Mouse (Mus musculus) CH12.LX (cell line): ENCODE results near the gene Nck2. TPM values are rescaled to one million over a fixed set of nuclear protein-coding genes. Genes with fewer than 3 reads are reported as not detected.

Experiments
- DNase-seq: peaks from one replicate; pipeline ENCODE4 v3.0.0-alpha.2; 2013; ENCODE audit errors: extremely low read depth
- H3K27ac ChIP-seq: 2 replicates; pipeline ENCODE4 v1.5.1; 2012; ENCODE audit warnings: low read depth, mild to moderate bottlenecking, control low read depth, moderate library complexity; ENCODE audit not compliant: insufficient read depth
- H3K27me3 ChIP-seq: replicated peaks from 2 replicates; pipeline ENCODE3; 2012; ENCODE audit warnings: inconsistent platforms
- H3K36me3 ChIP-seq, 2 experiments: replicated peaks in 1 of 2; 2 replicates each; pipeline versions ENCODE3 to v1.6.1; 2012; ENCODE audit warnings: inconsistent platforms in 1 of 2, low read length in 1 of 2, mild to moderate bottlenecking in 1 of 2, mixed read lengths in 1 of 2, moderate library complexity in 1 of 2; ENCODE audit not compliant: control insufficient read depth in 1 of 2, insufficient read depth in 1 of 2
- H3K4me1 ChIP-seq, 2 experiments: 2 replicates each; pipeline ENCODE4 v1.6.1; 2012; ENCODE audit warnings: inconsistent platforms in 1 of 2, moderate library complexity in 1 of 2; ENCODE audit not compliant: insufficient read depth in 2 of 2, control insufficient read depth in 1 of 2
- H3K4me2 ChIP-seq: 2 replicates; pipeline ENCODE4 v1.6.1; 2012; ENCODE audit warnings: low read depth, mild to moderate bottlenecking, control low read depth; ENCODE audit not compliant: poor library complexity, insufficient read depth, severe bottlenecking
- H3K4me3 ChIP-seq, 3 experiments: fragments of 150-350 bp in 1 of 3; sonication (generic) in 1 of 3; replicated peaks in 1 of 3; 2 replicates each; pipeline versions ENCODE3 to v1.5.1; 2011 to 2012; ENCODE audit warnings: low read depth in 2 of 3, low read length in 2 of 3, mild to moderate bottlenecking in 2 of 3, moderate library complexity in 2 of 3, control low read depth in 1 of 3, improper control_type of control experiment in 1 of 3, inconsistent platforms in 1 of 3, mixed read lengths in 1 of 3; ENCODE audit not compliant: poor library complexity in 1 of 3
- H3K79me2 ChIP-seq: replicated peaks from 2 replicates; pipeline ENCODE4 v1.6.1; 2012; ENCODE audit warnings: mild to moderate bottlenecking, moderate library complexity; ENCODE audit not compliant: control insufficient read depth, poor library complexity, insufficient read depth, severe bottlenecking; ENCODE audit errors: extremely low read depth
- H3K9ac ChIP-seq: 2 replicates; pipeline ENCODE4 v1.6.1; 2012; ENCODE audit warnings: low read depth, mild to moderate bottlenecking, control low read depth, moderate library complexity; ENCODE audit not compliant: insufficient read depth
- H3K9me3 ChIP-seq: replicated peaks from 2 replicates; pipeline ENCODE3; 2012; ENCODE audit warnings: low read length, inconsistent platforms, mixed read lengths
- CHD1 ChIP-seq: IDR thresholded peaks from 2 replicates; pipeline ENCODE4 v1.6.1; 2012; ENCODE audit warnings: low read depth, low read length, improper control_type of control experiment, inconsistent platforms
- CHD2 ChIP-seq: IDR thresholded peaks from 2 replicates; pipeline ENCODE4 v1.6.1; 2011; ENCODE audit warnings: low read length, improper control_type of control experiment
- E2F4 ChIP-seq: IDR thresholded peaks from 2 replicates; pipeline ENCODE4 v1.6.1; 2011; ENCODE audit warnings: low read depth, low read length, improper control_type of control experiment; ENCODE audit not compliant: insufficient replicate concordance
- EP300 ChIP-seq: IDR thresholded peaks from 2 replicates; pipeline ENCODE4 v1.6.1; 2011; ENCODE audit warnings: low read length, improper control_type of control experiment
- ETS1 ChIP-seq: conservative IDR thresholded peaks from 2 replicates; pipeline ENCODE4 v1.6.1; 2012; ENCODE audit warnings: low read depth, mild to moderate bottlenecking, inconsistent platforms, low read length, improper control_type of control experiment, moderate library complexity
- GABPA ChIP-seq: IDR thresholded peaks from 2 replicates; pipeline ENCODE4 v1.6.1; 2012; ENCODE audit warnings: low read depth, low read length, improper control_type of control experiment, inconsistent platforms; ENCODE audit not compliant: insufficient replicate concordance
- HCFC1 ChIP-seq: IDR thresholded peaks from 2 replicates; pipeline ENCODE4 v1.6.1; 2012; ENCODE audit warnings: low read depth, mild to moderate bottlenecking, inconsistent platforms, low read length, improper control_type of control experiment
- MAFK ChIP-seq: IDR thresholded peaks from 2 replicates; pipeline ENCODE4 v1.6.1; 2011; ENCODE audit warnings: low read length, improper control_type of control experiment; ENCODE audit not compliant: insufficient replicate concordance
- MAZ ChIP-seq: IDR thresholded peaks from 2 replicates; pipeline ENCODE4 v1.6.1; 2012; ENCODE audit warnings: low read depth, mild to moderate bottlenecking, inconsistent platforms, low read length, improper control_type of control experiment, moderate library complexity
- MXI1 ChIP-seq: IDR thresholded peaks from 2 replicates; pipeline ENCODE4 v1.6.1; 2011; ENCODE audit warnings: mild to moderate bottlenecking, low read depth, low read length, improper control_type of control experiment
- MYC ChIP-seq: IDR thresholded peaks from 2 replicates; pipeline ENCODE4 v1.6.1; 2011; ENCODE audit warnings: low read depth, mild to moderate bottlenecking, improper control_type of control experiment, low read length
- NRF1 ChIP-seq: IDR thresholded peaks from 2 replicates; pipeline ENCODE4 v1.6.1; 2014; ENCODE audit warnings: low read depth, mild to moderate bottlenecking, inconsistent platforms, low read length, improper control_type of control experiment, moderate library complexity
- PAX5 ChIP-seq: IDR thresholded peaks from 2 replicates; pipeline ENCODE4 v1.6.1; 2012; ENCODE audit warnings: low read length, inconsistent platforms, mixed read lengths
- SIN3A ChIP-seq: IDR thresholded peaks from 2 replicates; pipeline ENCODE4 v1.6.1; 2012; ENCODE audit warnings: low read length, improper control_type of control experiment, inconsistent platforms
- SMC3 ChIP-seq: IDR thresholded peaks from 2 replicates; pipeline ENCODE4 v1.6.1; 2011; ENCODE audit warnings: low read depth, low read length, improper control_type of control experiment
- TCF12 ChIP-seq: IDR thresholded peaks from 2 replicates; pipeline ENCODE4 v1.6.1; 2014; ENCODE audit warnings: low read depth, mild to moderate bottlenecking, inconsistent platforms, low read length, improper control_type of control experiment
- UBTF ChIP-seq: IDR thresholded peaks from 2 replicates; pipeline ENCODE4 v1.6.1; 2012; ENCODE audit warnings: low read depth, mild to moderate bottlenecking, inconsistent platforms, low read length, improper control_type of control experiment, moderate library complexity
- ZMIZ1 ChIP-seq: IDR thresholded peaks from 2 replicates; pipeline ENCODE4 v1.6.1; 2012; ENCODE audit warnings: low read depth, mild to moderate bottlenecking, inconsistent platforms, low read length, improper control_type of control experiment
- dilution Hi-C: fragments of 300-500 bp; cut with MboI; formaldehyde crosslinking; loops from 2 replicates; pipeline ENCODE4 v1.14.3; 2020; ENCODE audit warnings: low sequenced_read_pairs; ENCODE audit not compliant: extremely low pct_unique_long_range_greater_than_20kb, extremely low pct_ligation_motif_present
- in situ Hi-C: fragments of 300-500 bp; cut with MboI; formaldehyde crosslinking; loops from 3 replicates; pipeline ENCODE4 v1.14.3; 2019; ENCODE audit warnings: low sequenced_read_pairs, low pct_ligation_motif_present, low pct_unique_long_range_greater_than_20kb, mixed read lengths
- polyA plus RNA-seq: library from polyadenylated mRNA; unstranded; fragments of >175 nt; gene quantifications from 2 replicates; pipeline ENCODE4 v1.2.1, GENCODE M21; 2012; ENCODE audit warnings: low read depth; ENCODE audit not compliant: insufficient read length
- total RNA-seq, 2 experiments: library from RNA; depleted of rRNA; stranded (reverse); fragments of 300-350 nt in 1 of 2; fragments of >200 nt in 1 of 2; gene quantifications; 2 replicates each; pipeline ENCODE4 v1.2.3; 2012 to 2014

Nck2 gene
- total and polyA plus RNA-seq, 3 experiments = 4.4 to 7.6 (median 4.6) TPM

DNA sequence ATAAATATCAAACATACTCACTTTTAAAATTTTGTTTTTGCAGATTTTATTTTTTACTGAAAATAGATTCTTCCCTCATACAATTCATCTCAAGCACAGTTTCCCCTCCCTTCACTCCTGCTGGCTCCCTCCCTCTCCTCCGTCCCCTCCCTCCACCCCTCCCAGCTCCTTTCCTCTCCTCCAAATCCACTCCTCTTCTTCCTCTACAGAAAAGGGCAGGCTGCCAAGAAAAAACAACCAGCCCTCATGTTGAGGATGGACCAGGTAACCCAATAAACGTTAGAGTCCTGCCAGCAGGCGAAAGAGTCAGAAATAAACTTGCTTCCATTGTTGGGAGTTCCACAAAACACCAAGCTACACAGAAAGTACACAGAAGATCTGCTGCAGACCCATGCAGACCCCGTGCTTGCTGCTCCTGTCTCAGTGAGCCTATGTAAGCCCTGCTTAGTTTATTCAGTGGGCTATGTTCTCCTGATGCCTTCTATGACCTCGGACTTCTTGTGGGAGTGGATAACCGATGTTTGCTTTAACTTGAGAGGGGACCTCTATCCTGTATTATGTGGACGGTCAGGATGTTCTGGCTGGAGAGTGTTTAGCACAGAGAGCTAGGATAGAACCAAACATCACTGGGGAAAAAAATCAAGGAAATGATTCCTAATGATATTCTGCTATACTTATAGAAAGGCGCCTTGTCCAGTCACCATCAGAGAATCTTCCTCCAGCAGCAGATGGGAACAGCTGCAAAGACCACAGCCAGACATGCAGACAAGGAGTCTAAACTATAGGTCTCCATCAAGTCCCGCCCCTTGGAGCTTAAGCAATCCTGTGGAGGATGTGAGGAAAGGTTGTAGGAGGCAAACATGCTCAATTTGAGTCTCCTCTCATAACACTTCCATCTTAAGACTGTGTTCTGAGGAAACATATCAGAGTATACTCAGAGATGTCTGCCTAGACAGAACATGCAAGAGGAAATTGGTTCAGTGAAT is 39.4 kb upstream of the Nck2 start:
- no peak overlapping the region for H3K4me3 ChIP-seq
- in situ Hi-C loops = no loop called here
- no peaks in the 10 kb centered on the region for H3K79me2 ChIP-seq
- no peak overlapping the region for H3K4me2 ChIP-seq
- dilution Hi-C loops = no loop called here
- H3K36me3 ChIP-seq = no peaks in the 10 kb centered on the region
- no peaks in the 10 kb centered on the region for H3K9me3 ChIP-seq
- H3K4me1 ChIP-seq = 0 out of 4 replicates have a peak, but pooled peaks cover 0 to 3% of the 10 kb centered on the region in 2 experiments
- TF ChIP-seq MAFK = no peak
- no peak for TF ChIP-seq MAZ
- no peak for TF ChIP-seq GABPA
- TF ChIP-seq SMC3 = no peak
- H3K27me3 ChIP-seq = no peaks in the 10 kb centered on the region
- no peak for DNase-seq
- H3K9ac ChIP-seq = no peak overlapping the region
- H3K27ac ChIP-seq = no peak overlapping the region

DNA sequence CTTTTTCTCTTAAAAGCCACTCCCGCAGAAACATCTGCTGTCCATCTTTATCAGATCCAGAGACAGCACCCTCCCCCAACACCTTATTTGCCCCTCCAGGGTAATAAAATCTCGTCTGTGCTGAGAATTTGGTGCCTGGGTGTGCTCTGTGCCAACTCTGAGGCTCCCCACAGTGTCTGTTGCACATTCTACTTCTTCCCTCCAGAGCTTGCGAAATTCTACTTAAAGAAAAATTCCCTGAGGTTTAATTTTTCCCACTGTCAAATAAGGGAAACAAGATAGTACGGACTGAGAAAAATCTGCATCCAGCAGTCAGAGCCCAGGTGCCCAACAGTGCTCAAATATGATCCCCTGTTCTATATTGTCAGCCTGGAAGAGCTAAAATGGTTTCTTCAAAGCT is 35.4 kb upstream of the Nck2 start:
- in situ Hi-C loops = no loop called here
- H3K36me3 ChIP-seq = no peaks in the 10 kb centered on the region
- no peaks in the 10 kb centered on the region for H3K9me3 ChIP-seq
- TF ChIP-seq MXI1 (no peak), ZMIZ1 (no peak), CHD2 (no peak), E2F4 (no peak), SIN3A (no peak), CHD1 (no peak), PAX5 (no peak), HCFC1 (no peak), ETS1 (no peak), NRF1 (no peak), EP300 (no peak), MYC (no peak), TCF12 (no peak), GABPA (no peak), UBTF (no peak)
- no peak overlapping the region for H3K4me3 ChIP-seq
- no peak for DNase-seq
- H3K4me1 ChIP-seq = peaks cover 0 to 13% of the 10 kb centered on the region in 2 experiments; a peak in 1 of 4 replicates
- no peaks in the 10 kb centered on the region for H3K27me3 ChIP-seq
- no peak overlapping the region for H3K9ac ChIP-seq
- no peaks in the 10 kb centered on the region for H3K79me2 ChIP-seq
- H3K4me2 ChIP-seq = no peak overlapping the region
- dilution Hi-C loops = no loop called here
- no peak overlapping the region for H3K27ac ChIP-seq
